Mouse (Mus musculus) neutrophil, adult 5-6 weeks (primary cell): ENCODE results near the gene Bysl. TPM values are rescaled to one million over a fixed set of nuclear protein-coding genes. Genes with fewer than 3 reads are reported as not detected.

ENCODE experiments used
- ATAC-seq: fragments of 151-379, 151-347 bp; 2 replicates; pipeline ENCODE4 v1.8.0; 2017; ENCODE audit warnings: mild to moderate bottlenecking, moderate TSS enrichment; ENCODE audit not compliant: insufficient number of reproducible peaks, poor library complexity, low FRiP score, severe bottlenecking; ENCODE audit errors: extremely low read depth
- total RNA-seq: library from RNA; stranded (forward); fragments of 200-1000 nt; gene quantifications from 2 replicates; pipeline ENCODE4 v1.2.3, GENCODE M21; 2017

Gene Bysl
- total RNA-seq, 1 experiment from 2014 or later, result 6.4 TPM

DNA sequence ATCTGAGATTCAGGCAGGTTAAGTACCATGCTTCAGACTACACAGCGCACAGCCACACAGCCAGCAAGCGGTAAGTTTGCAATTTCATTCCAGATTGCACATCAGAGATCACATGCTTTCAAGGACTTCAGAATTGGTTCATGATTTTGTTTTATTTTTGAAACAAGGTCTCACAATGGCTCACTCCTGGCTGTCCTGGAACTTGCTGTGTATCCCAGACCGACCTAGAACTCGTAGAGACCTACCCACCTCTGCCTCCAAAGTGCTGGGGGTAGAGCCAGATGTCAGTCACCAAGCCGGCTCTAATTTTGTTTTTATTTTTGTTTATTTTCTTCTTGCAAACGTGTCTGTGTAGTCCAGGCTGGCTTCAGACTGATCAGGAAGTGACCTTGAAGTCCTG, 48.4 kb downstream of the Bysl start:
- ATAC-seq, result no peak

- ATAC-seq, result no peak
These were observed 51.6 kb downstream of the Bysl start for GRCm38 (mm10) chr17:47559726-47560125.

DNA sequence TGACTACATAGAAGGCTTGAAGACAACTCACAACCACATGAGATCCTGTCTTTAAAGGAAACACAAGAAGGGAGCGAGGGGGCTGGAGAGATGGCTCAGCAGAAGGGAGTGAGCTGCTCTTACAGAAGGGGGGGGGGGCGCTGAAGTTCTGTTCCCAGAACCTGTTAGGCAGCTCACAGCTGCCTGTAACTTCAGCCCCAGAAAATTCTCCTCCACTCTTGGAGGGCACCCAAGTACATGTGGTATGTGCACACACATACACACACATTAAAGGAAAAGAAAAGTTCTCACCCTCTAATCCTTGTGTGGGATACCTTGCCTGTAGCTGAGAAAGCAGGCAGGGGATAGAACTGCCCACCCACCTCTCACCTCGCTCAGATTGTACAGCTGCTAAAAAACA, 54.1 kb downstream of the Bysl start:
- ATAC-seq, result no peak

DNA sequence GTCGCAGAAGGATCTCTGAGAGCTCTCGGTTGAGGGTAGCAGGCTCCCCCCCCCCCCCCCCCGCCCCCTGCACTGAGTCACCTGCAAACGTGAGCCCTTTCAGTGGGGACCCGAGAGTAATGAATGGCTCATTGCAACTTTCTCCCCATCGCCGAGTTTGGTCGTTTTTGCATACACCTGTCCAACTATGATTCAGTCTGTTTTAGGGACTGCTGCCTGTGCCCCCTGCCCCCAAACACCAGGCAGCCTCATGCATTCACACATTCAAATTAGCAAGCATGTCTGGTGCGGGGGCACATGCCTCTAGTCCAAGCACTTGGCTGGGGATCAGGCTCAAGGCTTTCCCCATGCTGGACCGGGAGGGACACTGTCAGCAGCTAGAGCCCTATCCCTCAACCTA, 56.7 kb downstream of the Bysl start:
- no peak for ATAC-seq

GRCm38 (mm10) chr17:47552994-47553393, 58.3 kb downstream of the Bysl start:
- ATAC-seq, result peak; percentile 57; the same call in 1 of the 2 replicates

DNA sequence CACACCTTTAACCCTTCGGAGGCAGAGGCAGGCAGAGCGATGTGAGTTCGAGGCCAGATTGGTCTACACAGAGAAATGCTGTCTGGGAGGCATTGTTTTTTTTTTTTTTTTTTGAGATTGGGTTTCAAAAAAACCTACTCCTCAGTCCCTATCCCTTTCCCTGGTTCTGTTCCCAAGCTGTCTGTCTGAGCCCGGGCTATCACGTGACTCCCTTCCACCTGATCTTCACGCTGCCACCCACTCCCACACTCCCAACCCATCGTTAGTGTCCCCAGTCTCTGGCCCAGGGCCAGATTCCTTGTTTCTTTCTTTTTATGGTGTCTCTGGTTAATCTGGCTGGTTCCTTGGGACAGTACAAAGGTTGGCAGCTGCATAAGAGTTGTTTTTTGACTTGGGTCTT, 60.2 kb downstream of the Bysl start:
- no peak for ATAC-seq

Other genes starting within 250 kb of the Bysl start
- 20.6 and 29.4 TPM in 2 replicates for gene Mrps10, start 242.6 kb downstream of the Bysl start, total RNA-seq
- 1.7 TPM in 2 replicates for gene Guca1b, start 226.1 kb downstream of the Bysl start, total RNA-seq
- not detected in 2 replicates for gene Guca1a, start 210.9 kb downstream of the Bysl start, total RNA-seq
- 1.4 and 1.7 TPM in 2 replicates for gene AI661453, start 174.9 kb downstream of the Bysl start, total RNA-seq
- gene 1700001C19Rik, start 174.1 kb downstream of the Bysl start, total RNA-seq, result not detected in 2 replicates
- 78.6 and 83.3 TPM in 2 replicates for gene Taf8, start 109.2 kb downstream of the Bysl start, total RNA-seq
- 215 and 232 TPM in 2 replicates for gene Ccnd3, start 106.4 kb downstream of the Bysl start, total RNA-seq
- 48.5 and 57.4 TPM in 2 replicates for gene Med20, start 90 bp upstream of the Bysl start, total RNA-seq
- gene Gm20517, start 97 bp upstream of the Bysl start, total RNA-seq, result 2.5 and 3.3 TPM in 2 replicates
- 3.1 and 3.8 TPM in 2 replicates for gene Usp49, start 19.2 kb upstream of the Bysl start, total RNA-seq
- gene Tomm6, start 76.9 kb upstream of the Bysl start, total RNA-seq, result 21.2 and 32.3 TPM in 2 replicates
- gene Frs3, start 77.5 kb upstream of the Bysl start, total RNA-seq, result 1.2 TPM in 1 of 2 replicates, not detected in the other
- not detected in 2 replicates for gene Gm21981, start 83.0 kb upstream of the Bysl start, total RNA-seq
- not detected in 2 replicates for gene Prickle4, start 83.2 kb upstream of the Bysl start, total RNA-seq
- not detected in 2 replicates for gene Pgc, start 115.3 kb upstream of the Bysl start, total RNA-seq
- 86.0 and 116 TPM in 2 replicates for gene Tfeb, start 125.5 kb upstream of the Bysl start, total RNA-seq
- not detected in 2 replicates for gene Mdfi, start 223.2 kb upstream of the Bysl start, total RNA-seq